Mouse (Mus musculus): ENCODE data around the gene Zan. TPM values are rescaled to one million over a fixed set of nuclear protein-coding genes. Genes with fewer than 3 reads are reported as not detected.

Gene Zan
- polyA plus RNA-seq, 1 experiment from 2014 or later: 0.05 TPM

DNA sequence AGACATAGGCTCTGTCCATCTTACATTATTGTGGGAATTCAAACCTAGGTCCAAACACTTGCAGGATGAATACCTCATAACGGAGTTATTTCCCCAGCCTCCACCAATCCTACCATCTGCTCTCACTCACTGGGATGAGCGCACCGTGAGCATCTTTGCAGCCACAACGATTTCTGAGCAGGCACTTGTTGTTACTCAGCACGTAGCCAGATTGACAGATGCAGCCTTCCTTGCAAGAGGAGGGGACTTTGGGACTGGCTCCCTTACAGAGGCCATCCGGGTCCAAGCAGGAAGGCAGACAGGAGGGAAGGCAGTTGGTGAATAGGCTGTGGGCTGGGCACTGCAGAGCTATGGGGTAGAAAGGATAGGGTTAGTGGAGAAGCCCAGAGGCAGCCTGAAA is 67.4 kb downstream of the Zan start:
- Histone ChIP-seq H3K36me3 (no peaks in the 10 kb centered on the region), H3K4me3 (no peak overlapping the region), H3K9ac (no peak overlapping the region), H3K27ac (no peak overlapping the region), H3K9me3 (replicated peaks) (no peaks in the 10 kb centered on the region), H3K4me1 (replicated peaks) (peaks cover 5% of the 10 kb centered on the region; the same call in 1 of the 2 replicates), H3K27me3 (no peaks in the 10 kb centered on the region), H3K4me2 (no peak overlapping the region)
- no peak for ATAC-seq (replicated peaks; ENCODE audit: insufficient number of reproducible peaks, insufficient read depth, low FRiP score, low read depth)
- 71% methylated on average over 6 of the region's 6 CpGs for WGBS

DNA sequence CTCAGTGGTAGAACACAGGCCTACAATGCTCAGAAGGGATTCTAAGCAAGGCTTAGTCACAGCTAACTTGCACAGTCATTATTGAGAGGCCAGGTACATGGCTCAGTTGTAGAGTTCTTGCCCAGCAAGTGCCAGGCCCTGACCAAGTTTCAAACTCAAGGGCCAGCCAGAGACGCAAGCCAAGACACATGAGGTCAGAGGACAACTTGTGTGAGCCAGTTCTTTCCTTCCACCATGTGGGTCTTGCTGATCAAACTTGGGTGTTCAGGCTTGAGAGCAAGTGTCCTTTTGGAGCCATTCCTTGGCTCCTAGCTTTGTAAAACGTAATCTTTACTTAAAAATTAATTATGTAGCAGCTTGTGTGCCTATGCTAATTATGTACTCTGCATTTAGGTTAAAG is 72.8 kb downstream of the Zan start:
- peaks cover 5% of the 10 kb centered on the region; the same call in 1 of the 2 replicates for H3K4me1 ChIP-seq (replicated peaks)

DNA sequence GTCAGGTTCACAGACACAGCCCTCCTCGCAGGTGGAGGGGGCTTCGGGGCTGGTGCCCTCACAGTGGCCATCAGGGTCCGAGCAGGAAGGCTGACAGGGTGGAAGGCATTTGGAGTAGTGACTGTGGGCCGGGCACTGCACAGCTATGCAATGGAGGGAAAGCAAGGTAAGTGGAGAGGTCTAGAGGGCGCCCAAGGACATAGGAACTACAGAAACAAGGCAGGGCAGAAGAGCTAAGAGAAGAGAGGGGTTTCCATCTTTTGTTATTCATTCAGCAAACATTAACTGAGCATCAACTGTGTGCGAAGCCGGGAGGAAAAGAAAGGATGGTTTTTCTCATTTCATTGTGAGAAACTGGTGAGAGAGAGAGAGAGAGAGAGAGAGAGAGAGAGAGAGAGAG is 82.4 kb downstream of the Zan start:
- H3K4me2 ChIP-seq: no peak overlapping the region
- H3K36me3 ChIP-seq: no peaks in the 10 kb centered on the region
- peaks cover 4% of the 10 kb centered on the region; the same call in 1 of the 2 replicates for H3K27me3 ChIP-seq
- no peaks in the 10 kb centered on the region for H3K9me3 ChIP-seq (replicated peaks)
- H3K4me1 ChIP-seq (replicated peaks): no peaks in the 10 kb centered on the region
- no peak overlapping the region for H3K27ac ChIP-seq
- no peak overlapping the region for H3K4me3 ChIP-seq
- WGBS: 37% methylated on average over 7 of the region's 7 CpGs
- no peak overlapping the region for H3K9ac ChIP-seq
- no peak for ATAC-seq (replicated peaks; ENCODE audit: insufficient number of reproducible peaks, insufficient read depth, low FRiP score, low read depth)

More for the DNA sequence above, 72.8 kb downstream of the Zan start:
- H3K4me3 ChIP-seq: no peak overlapping the region
- H3K36me3 ChIP-seq: no peaks in the 10 kb centered on the region
- H3K4me2 ChIP-seq: no peak overlapping the region
- WGBS: 77% methylated on average over 2 of the region's 2 CpGs
- H3K9me3 ChIP-seq (replicated peaks): no peaks in the 10 kb centered on the region
- no peak overlapping the region for H3K9ac ChIP-seq
- H3K27ac ChIP-seq: no peak overlapping the region
- no peak for ATAC-seq (replicated peaks; ENCODE audit: insufficient number of reproducible peaks, insufficient read depth, low FRiP score, low read depth)
- peaks cover 6% of the 10 kb centered on the region; the same call in 1 of the 2 replicates for H3K27me3 ChIP-seq

DNA sequence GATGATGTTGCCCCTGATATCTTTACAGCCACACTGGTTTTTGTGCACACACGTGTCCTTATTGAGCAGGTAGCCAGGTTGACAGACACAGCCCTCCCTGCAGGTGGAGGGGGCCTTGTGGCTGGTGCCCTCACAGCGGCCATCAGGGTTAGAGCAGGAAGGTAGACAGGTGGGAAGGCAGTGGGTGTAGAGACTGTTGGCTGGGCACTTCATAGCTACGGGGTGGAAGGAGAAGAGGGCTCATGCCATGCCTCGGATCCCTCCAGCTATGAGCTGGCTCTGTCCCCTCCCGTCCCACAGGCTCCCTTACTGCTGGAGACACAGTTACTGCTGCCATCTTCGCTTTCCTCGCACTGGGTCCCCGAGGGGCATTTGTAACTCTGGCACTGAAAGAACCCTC is 85.2 kb downstream of the Zan start:
- Histone ChIP-seq H3K4me1 (replicated peaks) (no peaks in the 10 kb centered on the region), H3K9me3 (replicated peaks) (no peaks in the 10 kb centered on the region), H3K36me3 (no peaks in the 10 kb centered on the region), H3K4me3 (no peak overlapping the region), H3K27me3 (peaks cover 3% of the 10 kb centered on the region; the same call in 1 of the 2 replicates), H3K9ac (no peak overlapping the region), H3K4me2 (no peak overlapping the region), H3K27ac (no peak overlapping the region)
- 72% methylated on average over 8 of the region's 8 CpGs for WGBS
- ATAC-seq (replicated peaks; ENCODE audit: insufficient number of reproducible peaks, insufficient read depth, low FRiP score, low read depth): no peak

DNA sequence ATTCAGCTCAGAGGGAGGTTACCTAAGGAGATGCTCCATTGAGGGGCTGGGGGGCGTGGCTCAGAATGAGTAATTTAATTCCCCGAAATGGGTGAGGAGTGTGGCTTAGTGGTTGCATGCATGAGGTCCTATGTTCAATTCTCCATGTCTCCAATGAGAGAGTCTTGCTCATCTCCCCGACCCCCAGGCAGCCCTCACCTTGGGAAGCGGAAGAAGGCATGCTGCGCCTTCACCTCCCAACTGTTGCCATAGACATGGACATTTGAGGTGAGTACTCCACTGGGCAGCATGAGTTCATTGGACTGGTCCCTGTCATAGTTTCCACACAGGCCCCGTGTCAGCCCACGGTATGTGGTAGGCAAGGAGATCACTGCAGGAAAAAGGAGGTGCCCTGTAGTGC is 90.2 kb downstream of the Zan start:
- Histone ChIP-seq H3K27me3 (no peaks in the 10 kb centered on the region), H3K36me3 (no peaks in the 10 kb centered on the region), H3K9me3 (replicated peaks) (no peaks in the 10 kb centered on the region), H3K27ac (no peak overlapping the region), H3K4me3 (no peak overlapping the region), H3K4me1 (replicated peaks) (no peaks in the 10 kb centered on the region), H3K4me2 (no peak overlapping the region), H3K9ac (no peak overlapping the region)
- ATAC-seq (replicated peaks; ENCODE audit: insufficient number of reproducible peaks, insufficient read depth, low FRiP score, low read depth): no peak
- WGBS: 83% methylated on average over 7 of the region's 7 CpGs

DNA sequence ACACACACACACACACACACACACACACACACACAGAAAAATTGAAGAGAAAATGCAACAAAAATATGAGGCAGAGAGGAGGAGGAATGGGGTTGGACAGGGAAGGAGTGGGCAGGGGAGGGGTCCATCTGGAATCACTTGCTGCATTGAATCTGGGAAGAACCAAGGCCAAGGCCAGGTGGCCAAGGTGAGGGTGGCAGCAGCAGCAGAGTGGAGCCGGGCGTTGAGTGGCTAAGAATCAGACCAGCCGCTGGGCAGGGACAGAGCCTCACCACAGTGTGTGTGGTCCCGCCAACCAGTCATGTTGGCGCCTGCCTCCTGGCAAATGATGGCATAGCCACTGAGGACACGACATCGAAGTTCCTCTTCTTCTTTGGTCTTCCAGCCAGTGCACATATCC is 93.4 kb downstream of the Zan start:
- no peak overlapping the region for H3K4me3 ChIP-seq
- H3K4me2 ChIP-seq: no peak overlapping the region
- H3K9ac ChIP-seq: no peak overlapping the region
- no peaks in the 10 kb centered on the region for H3K4me1 ChIP-seq (replicated peaks)
- no peaks in the 10 kb centered on the region for H3K27me3 ChIP-seq
- H3K36me3 ChIP-seq: no peaks in the 10 kb centered on the region
- no peaks in the 10 kb centered on the region for H3K9me3 ChIP-seq (replicated peaks)
- 79% methylated on average over 7 of the region's 7 CpGs for WGBS
- ATAC-seq (replicated peaks; ENCODE audit: insufficient number of reproducible peaks, insufficient read depth, low FRiP score, low read depth): no peak
- no peak overlapping the region for H3K27ac ChIP-seq

DNA sequence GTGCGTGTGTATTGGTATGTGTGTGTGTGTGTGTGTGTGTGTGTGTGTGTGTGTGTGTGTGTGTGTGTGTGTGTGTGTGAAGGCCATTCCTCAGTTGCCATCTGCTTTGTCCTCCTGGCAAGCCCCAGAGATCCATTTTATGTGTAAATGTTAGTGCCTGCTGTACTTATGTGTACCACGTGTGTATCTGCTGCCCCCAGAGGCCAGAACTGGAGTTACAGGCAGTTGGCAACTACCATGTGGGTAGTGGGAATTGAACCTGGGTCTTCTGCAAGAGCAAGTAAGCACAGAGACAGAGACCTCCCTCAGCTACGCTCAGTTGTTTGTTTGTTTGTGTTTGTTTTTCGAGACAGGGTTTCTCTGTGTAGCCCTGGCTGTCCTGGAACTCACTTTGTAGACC is 95.7 kb downstream of the Zan start:
- Histone ChIP-seq H3K27ac (no peak overlapping the region), H3K4me2 (no peak overlapping the region), H3K27me3 (no peaks in the 10 kb centered on the region), H3K9ac (no peak overlapping the region), H3K4me1 (replicated peaks) (peaks cover 14% of the 10 kb centered on the region), H3K9me3 (replicated peaks) (no peaks in the 10 kb centered on the region), H3K36me3 (no peaks in the 10 kb centered on the region), H3K4me3 (no peak overlapping the region)
- no peak for ATAC-seq (replicated peaks; ENCODE audit: insufficient number of reproducible peaks, insufficient read depth, low FRiP score, low read depth)
- WGBS: 49% methylated on average over 4 of the region's 4 CpGs

DNA sequence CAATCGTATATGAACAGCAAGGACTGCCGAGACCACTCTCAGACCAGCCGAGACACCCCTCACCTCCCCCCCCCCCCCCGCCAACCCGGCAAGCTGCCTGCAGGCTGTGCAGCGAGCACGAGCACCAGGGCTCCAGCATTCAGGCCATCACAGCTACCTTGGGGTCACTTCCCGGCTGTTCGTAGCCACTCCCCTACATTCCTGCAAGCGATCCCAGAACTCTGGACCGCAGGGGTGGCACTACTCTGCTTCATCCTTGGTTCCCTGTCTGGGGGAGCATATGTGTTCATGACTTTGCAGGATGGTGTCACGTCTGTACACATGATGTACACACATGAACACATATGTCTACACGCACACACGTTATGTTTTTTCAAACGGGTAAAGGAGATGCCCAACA is 99.3 kb downstream of the Zan start:
- Histone ChIP-seq H3K9me3 (replicated peaks) (no peaks in the 10 kb centered on the region), H3K4me2 (peak overlapping the region; percentile 39), H3K27ac (no peak overlapping the region), H3K4me3 (no peak overlapping the region), H3K36me3 (peaks cover 25% of the 10 kb centered on the region), H3K4me1 (replicated peaks) (peaks cover 29% of the 10 kb centered on the region), H3K9ac (no peak overlapping the region), H3K27me3 (no peaks in the 10 kb centered on the region)
- 27% methylated on average over 11 of the region's 15 CpGs for WGBS
- ATAC-seq (replicated peaks; ENCODE audit: insufficient number of reproducible peaks, insufficient read depth, low FRiP score, low read depth): no peak

DNA sequence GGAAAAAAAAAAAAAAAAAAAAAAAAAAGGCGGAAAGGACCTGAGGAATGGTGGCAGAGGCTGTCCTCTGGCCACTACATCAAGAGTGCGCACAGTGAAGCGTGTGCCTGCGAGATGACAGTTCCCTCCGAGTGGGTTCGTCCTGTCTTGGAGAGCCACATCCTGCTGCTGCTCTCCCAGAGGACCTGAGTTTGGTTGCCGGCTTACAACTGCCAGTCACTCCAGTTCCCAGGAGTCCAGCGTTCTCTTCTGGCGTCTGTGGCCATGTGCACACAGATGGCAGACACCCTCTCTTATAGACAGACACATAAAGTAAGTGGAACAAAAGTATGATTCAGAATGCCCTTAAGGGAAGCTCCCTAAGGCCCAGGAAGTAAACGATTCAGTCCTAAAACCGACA is 99.7 kb downstream of the Zan start:
- peak overlapping the region; percentile 38 for H3K4me2 ChIP-seq
- peaks cover 29% of the 10 kb centered on the region for H3K4me1 ChIP-seq (replicated peaks)
- 0 out of 2 replicates have a peak overlapping the region, but pooled peaks have one; percentile 6 for H3K9ac ChIP-seq
- no peaks in the 10 kb centered on the region for H3K9me3 ChIP-seq (replicated peaks)
- no peak for ATAC-seq (replicated peaks; ENCODE audit: insufficient number of reproducible peaks, insufficient read depth, low FRiP score, low read depth)
- peaks cover 29% of the 10 kb centered on the region for H3K36me3 ChIP-seq
- H3K27me3 ChIP-seq: no peaks in the 10 kb centered on the region
- no peak overlapping the region; the same call in 1 of the 2 replicates for H3K27ac ChIP-seq
- 23% methylated on average over 11 of the region's 11 CpGs for WGBS
- no peak overlapping the region for H3K4me3 ChIP-seq

DNA sequence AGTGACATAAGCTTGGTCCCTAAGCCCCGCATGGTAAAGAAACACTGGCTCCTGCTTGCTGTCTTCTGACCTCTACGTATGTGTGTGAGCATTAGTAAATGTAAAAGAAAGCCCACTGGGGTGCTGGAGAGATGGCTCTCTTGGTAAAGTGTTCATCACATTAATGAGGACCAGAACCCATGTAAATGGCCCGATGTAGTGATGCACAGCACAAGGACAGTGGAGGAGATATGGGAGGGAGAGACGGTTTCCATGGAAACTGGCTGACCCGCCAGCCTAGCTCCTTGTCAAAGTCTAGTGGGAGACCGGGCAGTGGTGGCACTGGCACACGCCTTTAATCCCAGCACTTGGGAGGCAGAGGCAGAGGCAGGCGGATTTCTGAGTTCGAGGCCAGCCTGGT is 100.1 kb downstream of the Zan start:
- 0 out of 2 replicates have a peak, but pooled peaks have one; percentile 21 for ATAC-seq (replicated peaks; ENCODE audit: insufficient number of reproducible peaks, insufficient read depth, low FRiP score, low read depth)
- Histone ChIP-seq H3K36me3 (peaks cover 34% of the 10 kb centered on the region), H3K9ac (no peak overlapping the region), H3K9me3 (replicated peaks) (no peaks in the 10 kb centered on the region), H3K27ac (no peak overlapping the region), H3K4me1 (replicated peaks) (peaks cover 29% of the 10 kb centered on the region), H3K4me2 (no peak overlapping the region), H3K27me3 (no peaks in the 10 kb centered on the region), H3K4me3 (no peak overlapping the region)
- 48% methylated on average over 9 of the region's 9 CpGs for WGBS

DNA sequence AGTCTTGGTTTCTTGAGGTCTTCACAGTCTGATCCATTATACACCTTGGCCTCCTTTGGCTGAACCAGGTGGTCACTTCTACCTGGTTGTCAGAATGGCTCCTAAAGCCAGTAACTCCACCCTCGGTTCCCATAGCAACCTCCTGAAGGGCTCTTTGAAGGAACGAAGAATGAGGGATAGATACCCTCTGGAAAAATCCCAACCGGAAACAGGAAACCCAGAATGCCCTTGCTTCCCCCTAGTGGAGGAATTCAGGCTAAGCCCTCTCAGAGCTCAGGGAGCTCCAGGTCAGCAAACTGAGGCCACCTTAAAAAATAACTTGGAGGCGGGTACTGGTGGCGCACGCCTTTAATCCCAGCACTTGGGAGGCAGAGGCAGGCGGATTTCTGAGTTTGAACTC is 100.7 kb downstream of the Zan start:
- H3K9me3 ChIP-seq (replicated peaks): no peaks in the 10 kb centered on the region
- no peaks in the 10 kb centered on the region for H3K27me3 ChIP-seq
- H3K27ac ChIP-seq: peak overlapping the region; percentile 71
- H3K4me1 ChIP-seq (replicated peaks): peaks cover 29% of the 10 kb centered on the region
- no peak overlapping the region for H3K4me3 ChIP-seq
- no peak overlapping the region for H3K4me2 ChIP-seq
- no peak overlapping the region for H3K9ac ChIP-seq
- H3K36me3 ChIP-seq: peaks cover 39% of the 10 kb centered on the region
- WGBS: 39% methylated on average over 7 of the region's 7 CpGs
- ATAC-seq (replicated peaks; ENCODE audit: insufficient number of reproducible peaks, insufficient read depth, low FRiP score, low read depth): no peak

DNA sequence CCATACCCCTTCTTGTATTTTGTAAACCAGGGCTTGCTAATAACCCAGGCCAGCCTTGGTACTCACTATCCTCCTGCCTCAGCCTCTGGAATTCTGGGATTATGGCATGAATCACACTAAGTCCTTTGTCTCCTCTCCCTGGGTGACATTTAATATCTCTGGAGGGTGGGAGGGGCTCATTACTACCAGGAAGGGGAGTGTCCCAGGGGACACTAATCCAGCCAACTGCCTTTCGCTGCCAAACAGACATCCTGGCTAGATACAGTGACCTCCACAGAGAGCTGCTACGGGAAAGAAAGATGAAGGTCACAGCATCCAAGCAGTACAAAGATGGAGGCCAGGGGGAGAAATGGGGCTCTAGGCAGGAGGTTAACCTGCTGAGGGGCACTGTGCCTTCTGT is 101.2 kb downstream of the Zan start:
- ATAC-seq (replicated peaks; ENCODE audit: insufficient number of reproducible peaks, insufficient read depth, low FRiP score, low read depth): peak; percentile 57
- 11% methylated on average over 2 of the region's 2 CpGs for WGBS
- Histone ChIP-seq H3K9me3 (replicated peaks) (no peaks in the 10 kb centered on the region), H3K4me1 (replicated peaks) (peaks cover 29% of the 10 kb centered on the region), H3K36me3 (peaks cover 44% of the 10 kb centered on the region), H3K9ac (no peak overlapping the region), H3K4me2 (no peak overlapping the region), H3K27me3 (no peaks in the 10 kb centered on the region), H3K27ac (peak overlapping the region; percentile 71), H3K4me3 (no peak overlapping the region)

Measured in heart, embryonic 15.5 days (tissue).